Mouse (Mus musculus) embryo, embryonic 10 days (tissue): ENCODE data around the gene Gm20696.

Experiments
- DNase-seq: peaks from one replicate; pipeline ENCODE4 v3.0.0-alpha.2; 2015; ENCODE audit warnings: low spot score

Gene Gm20696

GRCm38 (mm10) chr6:99520676-99521037 is 145.9 kb downstream of the Gm20696 start:
- no peak for DNase-seq

- DNase-seq, result peak; percentile 63
Measured at GRCm38 (mm10) chr6:99519806-99520675, 146.6 kb downstream of the Gm20696 start.

GRCm38 (mm10) chr6:99519052-99519451 is 147.5 kb downstream of the Gm20696 start:
- DNase-seq, result peak; percentile 43

- no peak for DNase-seq
Measured at GRCm38 (mm10) chr6:99515667-99516199, 150.9 kb downstream of the Gm20696 start.

GRCm38 (mm10) chr6:99511862-99512261 is 154.7 kb downstream of the Gm20696 start:
- no peak for DNase-seq

- no peak for DNase-seq
Measured at GRCm38 (mm10) chr6:99509189-99509592, 157.4 kb downstream of the Gm20696 start.

GRCm38 (mm10) chr6:99506816-99507215 is 159.8 kb downstream of the Gm20696 start:
- DNase-seq, result no peak

- no peak for DNase-seq
Measured at GRCm38 (mm10) chr6:99503741-99504140, 162.9 kb downstream of the Gm20696 start.

- no peak for DNase-seq
Measured at GRCm38 (mm10) chr6:99502727-99503126, 163.9 kb downstream of the Gm20696 start.

GRCm38 (mm10) chr6:99502314-99502713 is 164.3 kb downstream of the Gm20696 start:
- no peak for DNase-seq

GRCm38 (mm10) chr6:99500570-99501270 is 165.9 kb downstream of the Gm20696 start:
- no peak for DNase-seq

GRCm38 (mm10) chr6:99498082-99498481 is 168.5 kb downstream of the Gm20696 start:
- DNase-seq, result no peak

GRCm38 (mm10) chr6:99496114-99496513 is 170.5 kb downstream of the Gm20696 start:
- DNase-seq, result no peak

- no peak for DNase-seq
Measured at GRCm38 (mm10) chr6:99492937-99493336, 173.7 kb downstream of the Gm20696 start.

- DNase-seq, result no peak
Measured at GRCm38 (mm10) chr6:99491979-99492544, 174.5 kb downstream of the Gm20696 start.

- DNase-seq, result no peak
Measured at GRCm38 (mm10) chr6:99491146-99491545, 175.5 kb downstream of the Gm20696 start.

- no peak for DNase-seq
Measured at GRCm38 (mm10) chr6:99489900-99490648, 176.5 kb downstream of the Gm20696 start.

GRCm38 (mm10) chr6:99489423-99489822 is 177.2 kb downstream of the Gm20696 start:
- no peak for DNase-seq

GRCm38 (mm10) chr6:99485884-99486640 is 180.5 kb downstream of the Gm20696 start:
- DNase-seq, result peak; percentile 49

GRCm38 (mm10) chr6:99485217-99485883 is 181.2 kb downstream of the Gm20696 start:
- peak; percentile 82 for DNase-seq

GRCm38 (mm10) chr6:99484884-99485216 is 181.7 kb downstream of the Gm20696 start:
- DNase-seq, result no peak
